Mouse (Mus musculus) cerebellum, adult 2 months (tissue): ENCODE measurements at regions not wholly inside any gene's neighbourhood (a gene's known extent, or its start where the extent isn't known, plus 50 kb on each side); places are given as distances from the start of the nearest gene placed in this dataset.

Experiments used
- CTCF ChIP-seq: fragments of 200-500 bp; IDR thresholded peaks from 2 replicates; pipeline ENCODE4 v1.5.1; 2011; ENCODE audit warnings: low read depth, mild to moderate bottlenecking, control low read depth, low read length, moderate library complexity, borderline replicate concordance; ENCODE audit not compliant: insufficient read depth
- POLR2A ChIP-seq: fragments of 200-500 bp; IDR thresholded peaks from 2 replicates; pipeline ENCODE4 v1.6.1; 2011; ENCODE audit warnings: low read length, control low read depth, borderline replicate concordance; ENCODE audit not compliant: insufficient read depth

- TF ChIP-seq CTCF (no peak), POLR2A (no peak)
Measured at GRCm38 (mm10) chr13:53945681-53946080, 109.8 kb downstream of the Drd1 start.
